Mouse (Mus musculus): Measurements from ENCODE around the gene Six1. TPM values are rescaled to one million over a fixed set of nuclear protein-coding genes. Genes with fewer than 3 reads are reported as not detected.

The Six1 gene
- polyA plus RNA-seq, 1 experiment = 0.58 TPM

DNA sequence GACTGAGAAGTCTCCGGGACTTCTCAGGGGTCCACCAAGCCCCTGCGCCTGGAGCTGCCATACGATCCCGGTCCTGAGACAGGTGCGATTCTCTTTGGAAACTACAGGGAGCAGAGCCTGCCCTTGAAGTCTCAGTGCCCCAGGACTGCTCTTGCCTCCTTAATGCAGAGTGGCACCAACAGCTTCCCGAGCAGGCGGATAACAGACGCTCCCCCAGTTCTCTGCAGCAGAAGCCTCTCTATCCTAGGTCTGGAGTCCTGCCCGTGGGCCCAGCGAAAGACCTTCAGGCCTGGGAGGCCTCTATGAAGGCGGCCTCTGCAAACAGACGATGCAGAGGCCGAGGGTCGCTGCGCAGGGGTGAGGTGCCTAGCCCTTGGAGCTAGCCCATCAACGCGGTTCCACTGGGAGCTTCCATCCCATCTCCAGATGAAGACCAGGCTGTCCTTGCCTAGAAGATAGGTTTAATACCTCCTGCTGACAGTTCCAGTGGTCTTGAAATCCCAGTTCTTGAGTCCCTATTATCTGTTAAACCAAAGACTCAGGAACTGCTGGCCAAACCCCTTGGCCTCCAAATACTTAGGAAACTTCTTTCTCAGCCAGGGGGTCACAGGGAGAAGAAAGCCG is 13.6 kb downstream of the Six1 start:
- peaks cover 8% of the 10 kb centered on the region for H3K4me1 ChIP-seq (ENCODE audit: control insufficient read depth, insufficient read depth, low read length)
- H3K36me3 ChIP-seq (ENCODE audit: control insufficient read depth, insufficient read depth, low read length) = no peaks in the 10 kb centered on the region
- H3K27ac ChIP-seq (ENCODE audit: control insufficient read depth, insufficient read depth, low read depth, low read length) = no peak overlapping the region
- TF ChIP-seq POLR2A (IDR thresholded peaks at IDR 0.05; ENCODE audit: control insufficient read depth, low read depth, low read length) (no peak), CTCF (IDR thresholded peaks at IDR 0.05; ENCODE audit: control insufficient read depth, insufficient read depth, insufficient replicate concordance, low read depth, low read length) (no peak)
- no peak overlapping the region for H3K4me3 ChIP-seq (ENCODE audit: control insufficient read depth, low read depth, low read length)
- H3K27me3 ChIP-seq (ENCODE audit: control insufficient read depth, insufficient read depth, low read length) = peaks cover 14% of the 10 kb centered on the region

DNA sequence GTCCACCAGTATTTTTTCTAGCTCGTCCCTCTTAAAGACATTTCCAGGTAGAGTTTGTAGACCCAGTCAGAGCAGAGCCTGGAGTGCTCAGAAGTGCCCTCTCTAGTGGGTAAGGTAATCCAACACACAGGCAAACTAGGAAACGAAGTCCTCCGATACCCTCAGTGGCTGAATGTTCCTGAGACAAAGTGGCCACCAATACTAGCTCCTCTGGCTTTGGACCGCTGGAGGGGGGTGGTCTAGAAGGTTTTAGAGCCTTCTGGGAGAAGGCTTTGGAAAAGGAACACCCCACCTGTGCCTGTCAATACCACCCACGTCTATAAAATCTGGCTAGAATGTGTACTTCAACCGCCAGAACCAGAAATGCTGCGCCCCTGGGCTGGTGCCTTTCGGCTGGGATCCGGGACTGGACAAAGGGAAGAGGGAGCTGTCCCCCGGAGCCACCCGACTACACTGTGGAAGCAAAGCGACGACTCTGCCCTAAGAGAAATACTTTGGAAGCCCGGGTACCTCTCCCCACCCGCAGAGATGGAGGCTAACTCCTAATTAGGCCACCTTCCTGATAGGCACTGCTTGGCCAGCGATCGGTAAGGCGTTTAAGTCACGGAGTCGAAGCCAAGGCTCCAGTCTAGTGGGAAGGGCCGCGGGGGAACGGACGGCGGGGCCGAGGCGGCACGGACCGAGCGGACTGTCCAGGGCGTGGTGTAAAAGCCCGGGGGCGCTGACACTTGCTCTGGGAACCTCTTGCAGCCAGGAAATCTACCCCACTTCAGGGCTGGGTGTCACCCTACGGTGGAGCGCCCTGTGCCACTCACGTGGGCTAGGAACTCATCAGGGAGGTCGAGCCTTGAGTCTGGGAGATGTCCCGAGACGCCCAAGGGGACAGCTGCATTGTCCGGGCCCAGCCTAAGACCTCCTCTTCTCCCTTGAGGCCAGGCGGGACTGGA is 14.4 kb downstream of the Six1 start:
- Histone ChIP-seq H3K4me1 (ENCODE audit: control insufficient read depth, insufficient read depth, low read length) (peaks cover 4% of the 10 kb centered on the region), H3K27ac (ENCODE audit: control insufficient read depth, insufficient read depth, low read depth, low read length) (no peak overlapping the region), H3K27me3 (ENCODE audit: control insufficient read depth, insufficient read depth, low read length) (peaks cover 10% of the 10 kb centered on the region), H3K36me3 (ENCODE audit: control insufficient read depth, insufficient read depth, low read length) (no peaks in the 10 kb centered on the region), H3K4me3 (ENCODE audit: control insufficient read depth, low read depth, low read length) (no peak overlapping the region)
- no peak for TF ChIP-seq POLR2A (IDR thresholded peaks at IDR 0.05; ENCODE audit: control insufficient read depth, low read depth, low read length)
- no peak for TF ChIP-seq CTCF (IDR thresholded peaks at IDR 0.05; ENCODE audit: control insufficient read depth, insufficient read depth, insufficient replicate concordance, low read depth, low read length)

DNA sequence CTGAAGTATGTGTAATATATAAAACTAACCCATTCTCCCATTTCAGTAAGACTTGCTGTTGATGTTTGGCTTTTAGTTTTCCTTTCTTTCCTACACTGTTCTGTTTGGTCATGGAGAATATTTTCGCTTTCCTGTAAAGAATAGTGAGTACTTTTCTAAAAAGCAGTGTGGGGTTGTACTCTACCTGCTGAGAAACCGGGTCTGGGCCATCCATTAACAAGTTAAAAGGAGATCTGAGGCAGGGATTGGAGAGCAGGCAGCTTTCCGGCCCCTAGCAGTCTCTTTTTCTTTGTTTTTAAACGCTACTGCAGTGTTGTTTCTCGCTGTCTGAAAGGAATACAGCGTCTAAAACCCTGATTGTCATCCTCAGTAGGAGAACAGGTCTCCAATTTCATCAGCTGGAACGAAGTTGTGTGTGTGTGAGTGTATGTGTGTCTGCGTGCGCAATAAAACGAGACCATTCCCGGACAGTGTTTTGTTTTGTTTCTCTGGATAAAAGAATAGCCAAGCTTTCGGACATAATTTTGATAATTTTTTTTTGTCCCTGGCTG is 15.2 kb downstream of the Six1 start:
- H3K4me3 ChIP-seq (ENCODE audit: control insufficient read depth, low read depth, low read length) = no peak overlapping the region
- TF ChIP-seq POLR2A (IDR thresholded peaks at IDR 0.05; ENCODE audit: control insufficient read depth, low read depth, low read length) (no peak), CTCF (IDR thresholded peaks at IDR 0.05; ENCODE audit: control insufficient read depth, insufficient read depth, insufficient replicate concordance, low read depth, low read length) (no peak)
- peaks cover 2% of the 10 kb centered on the region; the same call in 1 of the 2 replicates for H3K4me1 ChIP-seq (ENCODE audit: control insufficient read depth, insufficient read depth, low read length)
- no peaks in the 10 kb centered on the region for H3K36me3 ChIP-seq (ENCODE audit: control insufficient read depth, insufficient read depth, low read length)
- peaks cover 10% of the 10 kb centered on the region for H3K27me3 ChIP-seq (ENCODE audit: control insufficient read depth, insufficient read depth, low read length)
- no peak overlapping the region for H3K27ac ChIP-seq (ENCODE audit: control insufficient read depth, insufficient read depth, low read depth, low read length)

DNA sequence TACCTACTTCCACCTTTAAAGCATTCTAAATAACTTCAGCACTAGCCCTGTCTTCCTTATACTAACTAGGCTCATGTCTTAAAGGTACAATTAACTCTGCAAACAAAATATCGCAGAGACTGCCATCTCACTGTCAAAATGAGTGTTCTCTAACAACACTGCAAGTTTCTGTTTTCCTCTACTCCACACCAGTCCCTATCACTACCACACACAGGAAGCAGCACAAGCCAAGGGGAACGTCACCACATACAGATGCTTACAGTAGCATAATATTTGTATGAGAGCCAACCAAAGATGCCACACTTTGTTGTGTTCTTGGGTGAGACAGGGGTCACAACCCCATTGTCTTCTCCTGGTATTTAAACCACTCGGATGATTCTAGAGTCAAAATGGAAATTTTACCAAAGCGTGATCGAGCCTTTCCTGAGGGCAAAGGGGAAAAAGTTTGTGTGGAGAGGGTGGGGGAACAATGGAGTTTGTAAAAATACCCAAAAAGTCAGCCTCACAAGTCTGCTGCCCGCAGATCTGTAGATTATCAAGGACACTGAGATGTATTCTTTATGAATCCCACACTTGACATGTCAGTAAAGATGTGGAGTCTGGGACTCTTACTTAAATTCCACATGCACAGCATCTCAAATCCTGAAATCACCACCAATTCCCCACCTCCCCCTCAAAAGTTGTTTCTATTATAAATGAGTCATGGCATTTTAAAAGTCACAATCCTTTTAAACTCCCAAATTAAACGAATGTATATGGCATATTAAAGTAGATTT is 16.1 kb downstream of the Six1 start:
- peaks cover 5% of the 10 kb centered on the region for H3K27me3 ChIP-seq (ENCODE audit: control insufficient read depth, insufficient read depth, low read length)
- no peak overlapping the region for H3K27ac ChIP-seq (ENCODE audit: control insufficient read depth, insufficient read depth, low read depth, low read length)
- no peaks in the 10 kb centered on the region for H3K36me3 ChIP-seq (ENCODE audit: control insufficient read depth, insufficient read depth, low read length)
- no peak overlapping the region for H3K4me3 ChIP-seq (ENCODE audit: control insufficient read depth, low read depth, low read length)
- H3K4me1 ChIP-seq (ENCODE audit: control insufficient read depth, insufficient read depth, low read length) = peaks cover 2% of the 10 kb centered on the region; the same call in 1 of the 2 replicates
- TF ChIP-seq CTCF (IDR thresholded peaks at IDR 0.05; ENCODE audit: control insufficient read depth, insufficient read depth, insufficient replicate concordance, low read depth, low read length) (no peak), POLR2A (IDR thresholded peaks at IDR 0.05; ENCODE audit: control insufficient read depth, low read depth, low read length) (no peak)

DNA sequence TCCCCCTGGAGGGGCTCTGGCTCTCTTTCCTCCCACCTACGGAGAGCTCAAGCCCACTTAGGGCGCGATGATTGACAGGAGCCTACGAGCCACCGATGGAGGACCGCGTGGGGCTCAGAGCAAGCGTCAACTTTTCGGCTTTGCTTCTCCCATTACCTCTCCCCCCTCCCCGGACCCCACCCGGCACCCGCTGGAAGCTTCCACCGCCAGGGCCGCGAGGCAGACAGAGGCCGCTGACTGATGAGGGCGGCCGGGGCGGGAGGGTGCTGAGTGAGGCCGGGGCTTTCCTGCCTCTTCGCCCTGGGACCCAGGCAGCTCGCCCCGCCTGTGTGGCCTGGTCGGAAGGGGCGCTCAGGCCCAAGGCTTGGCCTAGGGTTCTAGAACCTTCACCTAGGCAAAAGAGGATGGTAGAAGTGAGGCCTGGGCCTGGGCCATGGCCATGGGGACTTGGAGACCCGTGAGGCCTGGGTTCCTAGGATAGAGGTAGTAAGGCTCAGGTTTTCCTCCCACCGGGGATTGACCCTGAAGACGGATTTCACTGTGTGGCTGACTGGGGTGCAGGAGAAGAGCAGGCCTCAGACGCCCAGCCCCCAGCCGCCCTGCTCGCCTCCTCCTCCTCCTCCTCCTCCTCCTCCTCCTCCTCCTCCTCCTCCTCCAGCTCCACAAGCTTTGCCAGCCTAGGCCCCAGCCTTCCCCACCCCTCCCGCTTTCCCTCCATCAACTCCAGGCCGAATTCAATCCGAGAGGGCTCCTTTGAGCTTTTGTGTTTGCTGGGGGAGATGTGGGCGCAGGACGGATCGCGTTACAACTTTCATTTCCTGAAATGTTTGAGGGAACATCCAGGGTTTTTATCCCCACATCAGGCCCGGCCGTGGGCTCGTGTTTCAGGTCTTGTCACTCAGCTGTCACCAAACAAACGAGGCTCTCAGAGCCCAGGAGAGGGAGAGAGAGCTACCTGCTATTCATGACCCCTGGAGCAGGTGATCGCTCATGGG is 18.5 kb downstream of the Six1 start:
- H3K4me3 ChIP-seq (ENCODE audit: control insufficient read depth, low read depth, low read length) = peak overlapping the region; percentile 35
- H3K27ac ChIP-seq (ENCODE audit: control insufficient read depth, insufficient read depth, low read depth, low read length) = no peak overlapping the region
- TF ChIP-seq POLR2A (IDR thresholded peaks at IDR 0.05; ENCODE audit: control insufficient read depth, low read depth, low read length) = no peak
- TF ChIP-seq CTCF (IDR thresholded peaks at IDR 0.05; ENCODE audit: control insufficient read depth, insufficient read depth, insufficient replicate concordance, low read depth, low read length) = no peak
- H3K4me1 ChIP-seq (ENCODE audit: control insufficient read depth, insufficient read depth, low read length) = peaks cover 2% of the 10 kb centered on the region; the same call in 1 of the 2 replicates
- no peaks in the 10 kb centered on the region for H3K36me3 ChIP-seq (ENCODE audit: control insufficient read depth, insufficient read depth, low read length)
- peaks cover 2% of the 10 kb centered on the region for H3K27me3 ChIP-seq (ENCODE audit: control insufficient read depth, insufficient read depth, low read length)

DNA sequence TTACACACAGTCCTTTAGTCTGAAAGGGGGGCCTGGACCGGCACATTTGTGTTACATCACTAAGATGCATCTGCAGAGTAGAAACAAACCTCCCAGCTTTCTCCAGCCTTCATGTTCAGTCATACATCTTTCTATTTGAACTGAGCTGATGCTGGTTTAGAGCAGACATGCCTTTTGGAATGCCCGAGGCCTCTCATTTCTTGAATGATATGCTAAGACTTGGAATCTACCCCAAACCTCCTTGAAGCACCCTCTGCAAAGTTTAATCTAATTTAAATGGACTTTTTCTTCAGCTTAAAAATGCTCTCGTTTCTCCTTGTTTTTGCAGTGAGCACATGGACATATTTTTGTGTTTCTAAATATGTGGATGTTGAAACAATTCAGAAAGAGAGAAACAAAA is 21.0 kb downstream of the Six1 start:
- H3K36me3 ChIP-seq (ENCODE audit: control insufficient read depth, insufficient read depth, low read length) = no peaks in the 10 kb centered on the region
- no peak overlapping the region for H3K27ac ChIP-seq (ENCODE audit: control insufficient read depth, insufficient read depth, low read depth, low read length)
- H3K4me1 ChIP-seq (ENCODE audit: control insufficient read depth, insufficient read depth, low read length) = no peaks in the 10 kb centered on the region; the same call in 1 of the 2 replicates
- no peak overlapping the region for H3K4me3 ChIP-seq (ENCODE audit: control insufficient read depth, low read depth, low read length)
- no peak for TF ChIP-seq CTCF (IDR thresholded peaks at IDR 0.05; ENCODE audit: control insufficient read depth, insufficient read depth, insufficient replicate concordance, low read depth, low read length)
- TF ChIP-seq POLR2A (IDR thresholded peaks at IDR 0.05; ENCODE audit: control insufficient read depth, low read depth, low read length) = no peak
- H3K27me3 ChIP-seq (ENCODE audit: control insufficient read depth, insufficient read depth, low read length) = no peaks in the 10 kb centered on the region

Measured in testis, adult 2 months (tissue).